Mouse (Mus musculus) liver, adult (tissue): Measurements from ENCODE around the gene Nrip1.

ENCODE experiments used
- GATA4 ChIP-seq: IDR thresholded peaks from 2 replicates; pipeline ENCODE4 v1.6.1; 2014; ENCODE audit warnings: mild to moderate bottlenecking, low read length; ENCODE audit not compliant: insufficient replicate concordance

Gene Nrip1

DNA sequence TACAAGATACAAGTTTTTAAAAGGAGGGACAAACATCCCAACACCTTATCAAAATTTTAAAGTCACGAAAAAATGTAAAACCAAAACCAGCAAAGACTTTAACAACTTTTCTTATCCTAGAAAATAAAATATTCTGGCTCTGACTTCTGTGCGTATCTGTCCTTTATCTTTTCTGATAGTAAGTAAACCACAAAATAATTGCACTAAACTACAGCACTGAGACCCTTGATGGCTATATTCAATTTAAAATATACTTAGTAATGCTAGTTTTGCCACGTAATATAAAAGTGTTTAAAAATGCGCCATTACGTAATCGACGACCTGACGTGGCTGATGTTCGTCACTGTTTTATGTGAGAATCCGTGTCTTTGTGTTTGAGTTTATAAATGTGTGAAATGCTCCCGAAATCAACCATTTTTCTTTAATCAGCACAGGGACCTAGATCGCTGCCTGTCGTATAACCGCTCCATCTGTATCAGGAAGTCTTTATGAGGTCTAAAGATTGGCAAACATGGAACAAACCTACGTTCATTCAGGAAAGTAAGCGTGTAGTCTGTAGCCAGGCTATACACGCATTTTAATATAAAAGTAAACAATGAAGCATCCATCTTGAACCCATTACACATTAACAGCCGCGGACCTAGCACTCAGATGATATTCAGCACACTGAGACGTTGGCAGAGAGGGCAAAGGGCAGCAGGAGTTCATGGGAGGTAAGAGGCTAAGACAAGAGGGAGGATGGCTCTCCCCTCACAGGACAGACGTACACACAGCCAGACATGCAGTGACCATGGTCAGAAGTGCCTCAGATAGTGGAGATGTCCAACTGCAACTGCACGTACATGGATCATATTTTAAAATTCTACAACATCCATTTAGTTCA, 56.4 kb downstream of the Nrip1 start:
- no peak for TF ChIP-seq GATA4

DNA sequence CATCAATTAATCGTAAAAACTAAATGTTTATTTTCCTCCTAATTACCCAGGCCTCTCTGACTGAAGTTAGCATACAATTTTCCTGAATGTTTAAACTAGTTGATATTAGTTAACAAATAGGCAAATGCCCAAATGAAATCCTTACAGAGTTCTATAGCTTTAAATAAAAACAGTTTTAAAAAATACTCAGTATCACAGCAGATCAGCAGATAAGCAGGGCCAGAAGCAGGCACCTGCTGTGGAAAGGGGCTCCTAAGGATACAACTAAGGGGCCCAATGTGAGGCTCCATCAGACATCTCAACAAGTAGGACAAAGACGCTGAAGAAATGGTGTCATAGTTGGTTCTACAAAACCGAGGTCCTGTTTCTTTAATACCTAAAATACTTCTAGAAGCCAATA, 58.0 kb downstream of the Nrip1 start:
- no peak for TF ChIP-seq GATA4

DNA sequence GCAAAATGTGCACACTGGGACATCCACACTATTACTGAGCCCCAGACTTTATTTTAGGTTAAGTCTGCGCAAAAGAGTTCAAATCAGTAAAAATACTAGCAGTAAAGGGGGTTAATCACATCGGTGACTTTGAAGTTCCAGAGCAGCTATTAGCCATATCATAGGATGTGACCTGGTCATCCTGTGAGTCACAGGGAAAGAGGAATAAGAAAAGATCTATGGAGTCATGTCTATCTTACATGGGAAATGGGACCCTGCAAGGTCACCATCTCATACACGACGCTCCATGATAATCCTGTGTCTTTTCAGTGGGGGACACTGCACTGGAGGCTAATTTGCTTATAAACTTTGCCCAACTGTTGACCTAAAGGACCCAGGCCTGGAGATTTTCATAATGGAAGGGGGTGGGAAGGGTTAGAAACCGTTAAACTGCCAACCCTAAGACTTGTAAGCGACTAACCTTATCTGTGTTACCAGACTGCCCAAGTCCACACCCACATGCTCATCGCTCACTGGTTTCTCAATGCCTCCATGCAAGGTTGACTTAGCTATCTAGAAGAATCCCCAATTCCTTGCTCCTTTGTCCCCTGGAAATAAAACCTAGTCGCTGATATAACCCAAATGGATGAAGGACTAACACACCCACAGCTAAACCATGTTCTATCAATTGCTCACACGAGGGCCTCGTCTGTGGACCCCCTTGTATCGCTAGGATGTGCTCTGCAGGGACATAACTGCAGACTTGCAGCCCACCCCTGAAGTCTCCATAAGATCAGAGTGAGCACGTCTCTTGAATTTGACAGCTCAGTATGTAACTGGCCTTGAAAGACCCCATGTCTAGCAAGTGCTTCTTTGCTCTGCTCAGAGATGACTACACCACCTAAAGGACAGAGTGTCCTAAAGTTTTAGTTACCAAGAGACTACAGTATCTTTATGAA, 59.3 kb downstream of the Nrip1 start:
- TF ChIP-seq GATA4: no peak

DNA sequence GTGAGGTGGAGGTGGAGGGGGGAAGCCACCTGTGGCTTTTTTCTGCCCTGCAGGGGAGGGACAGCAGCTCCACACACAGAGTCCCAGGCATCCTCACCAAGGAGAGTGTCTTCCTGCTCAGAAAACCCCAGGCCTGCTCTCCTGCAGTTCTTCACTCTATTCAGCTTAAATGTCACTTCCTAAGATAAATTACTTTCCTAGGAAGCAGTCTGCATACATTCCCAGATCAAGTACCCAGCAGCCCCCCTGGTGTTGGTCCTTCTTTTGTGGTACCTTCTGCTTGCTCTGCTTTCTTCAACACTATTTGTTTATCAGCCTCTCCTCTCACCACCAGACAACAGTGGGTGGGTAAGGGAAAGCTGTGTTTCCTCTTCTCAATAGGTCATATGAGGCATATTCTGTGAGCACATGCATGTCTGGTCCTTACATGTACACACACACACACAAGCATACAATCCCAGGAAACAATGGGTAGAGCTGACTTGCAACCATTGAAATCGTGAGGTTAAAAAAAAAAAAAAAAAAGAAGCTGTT, 60.7 kb downstream of the Nrip1 start:
- no peak for TF ChIP-seq GATA4

DNA sequence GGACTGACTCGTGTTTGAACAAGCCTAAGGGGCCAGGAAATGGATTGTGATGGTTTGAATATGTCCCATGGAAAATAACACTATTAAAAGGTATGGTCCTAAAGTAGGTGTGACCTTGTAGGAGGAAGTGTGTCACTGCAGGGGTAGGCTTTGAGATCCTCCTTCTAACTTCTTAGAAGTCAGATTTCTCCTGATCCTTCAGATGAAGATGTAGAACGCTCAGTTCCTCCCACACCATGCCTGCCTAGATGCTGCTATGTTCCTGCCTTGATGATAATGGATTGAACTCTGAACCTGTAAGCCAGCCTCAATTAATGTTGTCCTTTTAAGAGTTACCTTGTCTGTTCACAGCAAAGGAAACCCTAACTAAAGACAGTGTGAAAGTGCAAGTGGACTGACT, 62.8 kb downstream of the Nrip1 start:
- no peak for TF ChIP-seq GATA4

DNA sequence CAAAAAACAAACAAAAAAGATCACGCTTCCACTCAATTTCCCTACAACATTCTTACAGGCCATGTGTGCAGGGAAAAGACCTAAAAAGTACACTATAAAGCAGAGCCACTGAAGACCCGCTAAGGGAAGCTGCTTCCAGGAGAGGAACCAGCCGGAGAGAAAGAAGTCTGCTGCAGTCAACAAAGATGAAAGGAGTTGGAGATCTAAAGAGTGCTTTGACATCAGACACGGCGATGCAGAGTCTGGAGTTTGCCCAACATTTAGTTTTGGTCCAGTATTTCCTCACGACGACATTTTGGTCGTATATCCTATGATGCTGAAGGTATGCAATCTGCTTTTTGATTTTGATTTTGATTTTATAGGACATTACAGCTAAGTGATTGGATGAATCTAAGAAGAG, 63.3 kb downstream of the Nrip1 start:
- no peak for TF ChIP-seq GATA4

DNA sequence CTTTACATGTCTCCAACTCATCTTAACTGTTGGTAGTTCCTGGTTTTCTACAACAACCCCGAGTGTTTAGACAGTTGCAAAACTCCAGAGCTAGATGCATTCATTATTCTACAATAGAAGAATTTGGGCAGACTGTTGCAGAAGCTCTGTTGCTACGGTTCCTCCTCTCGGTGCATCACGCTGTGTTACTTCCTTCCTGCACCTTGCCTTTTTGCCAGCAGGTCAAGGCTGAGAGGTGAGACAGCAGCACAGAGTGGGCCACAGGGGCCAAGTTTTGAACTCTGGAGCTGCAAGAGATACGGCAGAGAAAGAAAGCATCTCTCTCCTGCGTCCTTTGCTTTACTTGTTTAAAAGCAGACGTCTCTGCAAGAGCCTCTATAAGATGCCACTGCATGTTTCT, 64.3 kb downstream of the Nrip1 start:
- TF ChIP-seq GATA4: no peak

DNA sequence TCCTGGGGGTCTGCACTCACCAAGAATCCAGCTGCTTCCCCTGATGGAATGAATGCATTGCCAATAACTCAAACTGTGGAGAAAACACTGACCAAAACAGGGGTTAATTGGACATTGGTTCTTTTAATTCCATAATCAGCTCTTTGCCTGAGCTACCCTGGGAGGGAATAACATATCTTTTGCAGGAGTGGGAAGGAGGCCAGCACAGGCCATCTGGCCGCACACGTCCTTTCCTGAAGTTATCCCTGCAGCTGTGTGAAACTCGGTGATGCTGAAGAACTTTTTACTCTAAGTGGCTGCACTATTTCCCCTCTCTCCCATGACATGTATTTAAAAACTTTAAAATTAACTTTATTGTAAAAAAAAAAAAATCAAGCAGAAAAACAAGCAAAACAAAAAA, 66.6 kb downstream of the Nrip1 start:
- TF ChIP-seq GATA4: no peak

DNA sequence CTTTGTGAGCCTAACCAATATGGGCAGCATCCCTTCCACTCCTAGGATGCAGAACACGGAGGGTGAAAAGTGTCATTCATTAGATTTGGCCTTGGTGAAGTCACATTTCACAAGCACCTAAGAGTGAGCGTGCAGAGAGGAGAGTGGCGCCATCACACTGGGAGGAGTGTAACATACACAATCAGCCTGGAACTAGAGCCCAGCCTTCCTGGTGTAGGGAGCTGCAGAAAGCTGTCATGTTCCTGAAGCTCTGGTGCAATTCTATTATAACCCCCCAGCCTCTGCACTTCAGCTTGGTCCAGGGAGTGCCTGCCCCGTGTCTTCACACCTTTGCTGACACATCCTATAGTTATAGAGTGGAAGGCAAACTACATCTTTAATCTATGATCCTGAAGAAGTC, 67.2 kb downstream of the Nrip1 start:
- no peak for TF ChIP-seq GATA4

DNA sequence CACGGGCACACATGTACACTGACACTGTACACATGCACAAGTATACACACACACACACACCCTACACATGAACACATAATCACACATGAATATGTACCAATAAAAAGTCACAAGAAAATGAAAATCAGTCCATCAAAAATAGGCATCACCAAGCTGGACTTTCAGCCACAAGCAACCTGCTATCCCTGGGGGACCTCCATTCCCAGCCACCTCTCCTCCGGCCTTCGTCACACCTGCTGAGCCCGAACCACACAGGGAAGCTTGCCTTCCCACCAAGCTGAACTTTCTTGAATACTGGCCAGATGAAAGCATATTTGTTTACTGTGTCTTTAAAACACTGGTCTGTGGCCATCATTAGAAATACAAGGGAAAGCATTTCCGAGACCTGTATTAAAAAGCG, 70.2 kb downstream of the Nrip1 start:
- TF ChIP-seq GATA4: no peak

DNA sequence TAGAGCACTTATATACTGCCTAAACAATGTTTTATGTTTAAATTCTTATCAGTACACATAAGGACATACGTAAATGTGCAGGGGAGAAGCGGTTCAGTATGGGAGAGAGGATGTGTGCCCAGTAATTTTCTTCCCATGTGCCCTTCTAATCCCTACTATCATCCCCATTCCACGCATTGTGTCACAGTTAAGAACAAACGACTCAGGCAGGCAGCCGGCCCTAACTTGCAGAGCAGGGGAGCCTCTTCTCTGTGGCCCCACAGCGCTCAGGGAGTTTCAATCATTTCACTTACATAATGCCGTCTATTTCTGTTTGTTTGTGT, 71.9 kb downstream of the Nrip1 start:
- no peak for TF ChIP-seq GATA4

DNA sequence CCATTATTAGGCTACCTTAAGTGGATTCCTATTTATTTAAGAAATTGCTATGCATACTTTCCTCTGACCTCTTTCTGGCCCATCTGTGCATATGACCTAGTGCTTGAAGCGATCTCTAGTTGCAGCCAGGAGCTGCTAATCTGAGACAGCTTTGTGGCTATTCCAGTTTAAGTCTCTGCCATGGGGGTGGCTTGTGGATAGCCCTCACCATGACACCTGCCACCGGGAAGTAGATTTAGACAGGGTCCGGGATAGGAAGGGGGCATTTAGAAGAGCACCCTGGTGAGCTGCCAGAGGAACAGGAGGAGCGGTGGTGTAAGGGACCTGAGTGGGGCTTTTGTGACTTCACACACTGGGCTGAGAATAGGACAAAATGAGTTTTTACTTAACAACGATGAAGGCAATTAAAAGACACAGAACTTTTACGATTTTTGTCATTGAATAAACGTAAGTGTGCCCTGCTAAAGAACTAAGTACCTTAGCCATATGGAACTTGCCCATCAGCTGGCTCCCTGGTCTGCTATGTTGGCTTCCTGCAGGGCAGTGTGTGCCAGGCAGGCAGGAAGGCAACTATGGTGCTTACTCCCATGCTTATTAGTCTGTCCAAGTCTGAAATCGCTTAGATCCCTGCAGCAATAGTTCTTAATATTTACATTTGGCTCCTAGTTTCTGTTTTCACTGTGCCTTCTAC, 72.4 kb downstream of the Nrip1 start:
- TF ChIP-seq GATA4: no peak

DNA sequence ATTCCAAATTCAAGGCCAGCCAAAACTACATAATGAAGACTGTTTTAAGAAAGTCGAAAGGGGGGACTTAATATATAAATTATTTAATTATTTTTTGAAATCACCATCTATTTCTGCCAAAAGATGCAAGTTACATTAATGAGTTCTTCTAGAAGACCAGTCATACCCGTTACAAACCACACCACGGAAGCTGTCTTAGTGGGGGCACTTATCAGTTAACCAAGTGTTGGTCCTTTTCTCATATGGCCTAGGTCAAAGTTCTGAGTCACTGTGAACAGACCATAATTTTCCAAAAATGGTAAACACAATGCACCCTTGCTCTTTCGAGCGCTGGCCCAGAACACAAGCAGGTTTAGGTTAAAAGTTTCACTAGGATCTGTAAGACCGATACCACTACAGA, 73.2 kb downstream of the Nrip1 start:
- TF ChIP-seq GATA4: no peak

DNA sequence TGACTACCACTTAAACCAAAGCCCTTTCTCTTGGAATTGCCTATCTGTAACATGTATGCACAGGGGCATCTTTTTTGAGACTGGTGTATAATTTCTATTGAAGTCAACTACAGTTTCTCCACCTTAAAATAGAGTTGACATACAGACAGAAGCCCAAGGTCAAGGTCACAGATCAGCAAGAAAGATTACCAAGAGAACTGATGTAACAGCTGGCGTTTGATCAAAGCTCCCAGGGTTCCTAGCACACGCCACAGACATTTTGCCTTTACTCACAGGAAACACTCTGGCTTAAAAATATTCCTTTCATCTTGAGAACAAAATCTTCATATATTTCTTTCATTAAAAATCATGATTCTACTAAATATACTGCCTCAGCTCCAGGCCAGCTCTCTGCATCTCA, 74.1 kb downstream of the Nrip1 start:
- no peak for TF ChIP-seq GATA4

DNA sequence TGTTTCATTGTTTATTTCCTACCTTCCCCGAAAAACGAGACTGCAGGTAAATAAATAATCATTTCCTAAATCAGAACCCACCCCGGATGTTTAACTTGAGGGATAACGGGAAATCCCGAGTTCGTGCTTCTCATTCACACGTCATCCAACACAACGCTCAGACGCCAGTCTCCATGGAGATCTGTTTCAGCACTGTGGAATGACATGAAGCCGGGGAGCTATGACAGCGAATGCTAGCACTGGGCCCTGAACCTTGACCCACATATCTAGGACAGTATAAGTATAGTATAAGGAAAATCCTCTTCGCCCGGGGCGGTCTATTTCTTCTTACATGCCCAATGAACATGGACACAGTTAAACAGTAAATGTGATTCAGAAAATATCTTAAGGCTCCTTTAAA, 78.3 kb downstream of the Nrip1 start:
- TF ChIP-seq GATA4: no peak

DNA sequence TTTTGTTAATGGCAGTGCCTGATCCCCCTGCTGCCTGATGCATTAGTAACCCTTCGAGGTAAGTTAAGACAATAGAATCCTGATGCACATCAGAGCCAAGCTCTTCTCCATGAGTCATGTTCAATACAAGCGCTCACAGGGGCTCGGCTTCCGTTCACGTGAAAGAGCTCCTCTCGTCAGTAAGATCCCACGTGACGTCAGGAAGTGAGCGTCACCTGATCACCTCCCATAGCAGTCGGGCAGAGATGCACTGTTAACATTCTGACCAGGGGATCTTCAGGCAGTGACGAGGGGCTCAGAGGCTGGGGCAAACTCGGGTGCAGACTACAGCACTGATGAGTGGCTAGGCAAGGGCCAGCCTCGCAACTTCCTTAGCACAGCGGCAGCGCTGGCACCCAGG, 79.1 kb downstream of the Nrip1 start:
- no peak for TF ChIP-seq GATA4
